Mouse (Mus musculus) gastrocnemius, postnatal 10 days (tissue): ENCODE data around the gene Tmem218. TPM values are rescaled to one million over a fixed set of nuclear protein-coding genes. Genes with fewer than 3 reads are reported as not detected.

Experiments used
- DNase-seq: peaks from one replicate; pipeline ENCODE4 v3.0.0; 2021; ENCODE audit warnings: mixed read lengths
- long read RNA-seq, 2 experiments: library from polyadenylated mRNA; stranded (forward); transcript quantifications; one replicate each; pipeline ENCODE4 v2.0.0; 2021
- total RNA-seq, 2 experiments: library from RNA; stranded (reverse); gene quantifications; 2 replicates each; pipeline ENCODE4 v1.2.3; 2021

Gene Tmem218
- 1 to 10 TPM; 3.6 to 3.7 TPM for total RNA-seq
- long read RNA-seq, experiment 1, partial matches to known transcripts = 4 of 8 reads
- long read RNA-seq, experiment 1, other reads (novel, unspliced or antisense) = 0 of 8 reads
- long read RNA-seq, experiment 2, partial matches to known transcripts = 0 of 2 reads
- long read RNA-seq, experiment 2, other reads (novel, unspliced or antisense) = 0 of 2 reads

- peak; percentile 74 for DNase-seq
Observed at GRCm38 (mm10) chr9:37207929-37208411, at the start of gene Tmem218. TSS of gene Tmem218 (plus strand) at chr9:37208223.

GRCm38 (mm10) chr9:37160686-37161085 is 47.3 kb upstream of the Tmem218 start:
- no peak for DNase-seq

- DNase-seq = no peak
Observed at GRCm38 (mm10) chr9:37166899-37167298, 41.1 kb upstream of the Tmem218 start.

GRCm38 (mm10) chr9:37173376-37173775 is 34.6 kb upstream of the Tmem218 start:
- DNase-seq = no peak

- DNase-seq = no peak
Observed at GRCm38 (mm10) chr9:37176002-37176401, 32.0 kb upstream of the Tmem218 start.

GRCm38 (mm10) chr9:37177107-37177506 is 30.9 kb upstream of the Tmem218 start:
- DNase-seq = peak; percentile 64

- no peak for DNase-seq
Observed at GRCm38 (mm10) chr9:37177551-37177950, 30.5 kb upstream of the Tmem218 start.

- no peak for DNase-seq
Observed at GRCm38 (mm10) chr9:37178911-37179310, 29.1 kb upstream of the Tmem218 start.

- no peak for DNase-seq
Observed at GRCm38 (mm10) chr9:37179596-37179995, 28.4 kb upstream of the Tmem218 start.

- no peak for DNase-seq
Observed at GRCm38 (mm10) chr9:37181596-37181995, 26.4 kb upstream of the Tmem218 start.

- peak; percentile 11 for DNase-seq
Observed at GRCm38 (mm10) chr9:37183176-37183575, 24.8 kb upstream of the Tmem218 start.

- no peak for DNase-seq
Observed at GRCm38 (mm10) chr9:37187407-37187806, 20.6 kb upstream of the Tmem218 start.

GRCm38 (mm10) chr9:37188024-37188423 is 20.0 kb upstream of the Tmem218 start:
- no peak for DNase-seq

- DNase-seq = no peak
Observed at GRCm38 (mm10) chr9:37197067-37197466, 11.0 kb upstream of the Tmem218 start.

- no peak for DNase-seq
Observed at GRCm38 (mm10) chr9:37200414-37200813, 7.6 kb upstream of the Tmem218 start.

- DNase-seq = no peak
Observed at GRCm38 (mm10) chr9:37203884-37204283, 4.1 kb upstream of the Tmem218 start.

GRCm38 (mm10) chr9:37213060-37213738 is 5.2 kb downstream of the Tmem218 start:
- DNase-seq = no peak

GRCm38 (mm10) chr9:37214327-37215060 is 6.5 kb downstream of the Tmem218 start:
- DNase-seq = no peak

- DNase-seq = no peak
Observed at GRCm38 (mm10) chr9:37220755-37221154, 12.7 kb downstream of the Tmem218 start.

GRCm38 (mm10) chr9:37225581-37225980 is 17.6 kb downstream of the Tmem218 start:
- DNase-seq = no peak

- DNase-seq = peak; percentile 45
Observed at GRCm38 (mm10) chr9:37229880-37230325, 21.9 kb downstream of the Tmem218 start.

- no peak for DNase-seq
Observed at GRCm38 (mm10) chr9:37230486-37231195, 22.6 kb downstream of the Tmem218 start.
